Mouse (Mus musculus) brain, embryonic 14.5 days (tissue): Measurements from ENCODE around the gene Wwc2.

Source experiments
- CTCF ChIP-seq: fragments of 200-500 bp; IDR thresholded peaks from 2 replicates; pipeline ENCODE4 v1.5.1; 2012; ENCODE audit warnings: inconsistent platforms, mild to moderate bottlenecking, moderate library complexity, borderline replicate concordance; ENCODE audit not compliant: insufficient read depth, insufficient read length; ENCODE audit errors: extremely low read depth
- POLR2A ChIP-seq: fragments of 200-500 bp; IDR thresholded peaks from 2 replicates; pipeline ENCODE4 v1.6.1; 2012; ENCODE audit warnings: mild to moderate bottlenecking, inconsistent platforms, borderline replicate concordance; ENCODE audit not compliant: poor library complexity, insufficient read depth, insufficient read length, severe bottlenecking; ENCODE audit errors: extremely low read depth

GRCm38 (mm10) chr8:47974138-47974962, 16.4 kb downstream of the Wwc2 start:
- TF ChIP-seq CTCF (no peak), POLR2A (no peak)
